Mouse (Mus musculus) hindbrain, embryonic 16.5 days (tissue): ENCODE data around the gene 2310009B15Rik. TPM values are rescaled to one million over a fixed set of nuclear protein-coding genes. Genes with fewer than 3 reads are reported as not detected.
A peak's percentile ranks its signal among the peaks of the same experiment; 100 is the strongest.

Experiments used
- ATAC-seq: fragments of 200-750 bp; cut with Nextera tagmentation; 2 replicates; pipeline ENCODE4 v1.8.0; 2017; ENCODE audit warnings: moderate TSS enrichment, moderate library complexity
- H3K27ac ChIP-seq: fragments of 300-500 bp; sonication (generic); 2 replicates; pipeline ENCODE4 v1.5.1; 2014; ENCODE audit warnings: low read depth, mild to moderate bottlenecking, control low read depth, low read length, moderate library complexity
- H3K27me3 ChIP-seq: fragments of 300-500 bp; sonication (generic); replicated peaks from 2 replicates; pipeline ENCODE4 v1.6.1; 2014; ENCODE audit warnings: low read length; ENCODE audit not compliant: control insufficient read depth, insufficient read depth
- H3K36me3 ChIP-seq: fragments of 300-500 bp; sonication (generic); 2 replicates; pipeline ENCODE4 v1.6.1; 2014; ENCODE audit warnings: mild to moderate bottlenecking, low read length, moderate library complexity, mixed read lengths; ENCODE audit not compliant: control insufficient read depth, insufficient read depth
- H3K4me1 ChIP-seq: fragments of 300-500 bp; sonication (generic); 2 replicates; pipeline ENCODE4 v1.6.1; 2014; ENCODE audit warnings: low read depth, low read length; ENCODE audit not compliant: control insufficient read depth, insufficient read depth
- H3K4me2 ChIP-seq: fragments of 300-500 bp; sonication (generic); 2 replicates; pipeline ENCODE4 v1.6.1; 2014; ENCODE audit warnings: mild to moderate bottlenecking, low read length, control low read depth, moderate library complexity
- H3K4me3 ChIP-seq: fragments of 300-500 bp; sonication (generic); 2 replicates; pipeline ENCODE4 v1.5.1; 2014; ENCODE audit warnings: mild to moderate bottlenecking, low read length, control low read depth, moderate library complexity
- H3K9ac ChIP-seq: fragments of 300-500 bp; sonication (generic); 2 replicates; pipeline ENCODE4 v1.6.1; 2014; ENCODE audit warnings: low read depth, mild to moderate bottlenecking, control low read depth, low read length, moderate library complexity
- H3K9me3 ChIP-seq: fragments of 300-500 bp; sonication (generic); 2 replicates; pipeline ENCODE4 v1.6.1; 2014; ENCODE audit warnings: mild to moderate bottlenecking, low read length, moderate library complexity; ENCODE audit not compliant: control insufficient read depth
- WGBS: fragments of 180-500 bp; shearing (Covaris S2); extraction: QIAGEN DNeasy Blood & Tissue Kit; methylation state at CpG from one replicate; pipeline ENCODE4 v1.1.7; 2014; 5-methylcytosine and 5-hydroxymethylcytosine counted together
- polyA plus RNA-seq: library from polyadenylated mRNA; unstranded; fragments of >200 nt; fragmentation: Nextera tagmentation; extraction: Ambion mirVana; gene quantifications from 2 replicates; pipeline ENCODE4 v1.2.1, GENCODE M21; 2015

2310009B15Rik gene
- polyA plus RNA-seq, 1 experiment from 2014 or later = 29.5 TPM

GRCm38 (mm10) chr1:138850823-138851222 lies 5.8 kb downstream of the 2310009B15Rik start:
- Histone ChIP-seq H3K9ac (no peak overlapping the region), H3K4me1 (peaks cover 15% of the 10 kb centered on the region), H3K4me3 (no peak overlapping the region), H3K27me3 (peaks cover 18% of the 10 kb centered on the region), H3K9me3 (no peaks in the 10 kb centered on the region), H3K36me3 (no peaks in the 10 kb centered on the region), H3K4me2 (no peak overlapping the region), H3K27ac (no peak overlapping the region)
- 100% methylated on average over 1 of the region's 1 CpGs for WGBS
- ATAC-seq = no peak

DNA sequence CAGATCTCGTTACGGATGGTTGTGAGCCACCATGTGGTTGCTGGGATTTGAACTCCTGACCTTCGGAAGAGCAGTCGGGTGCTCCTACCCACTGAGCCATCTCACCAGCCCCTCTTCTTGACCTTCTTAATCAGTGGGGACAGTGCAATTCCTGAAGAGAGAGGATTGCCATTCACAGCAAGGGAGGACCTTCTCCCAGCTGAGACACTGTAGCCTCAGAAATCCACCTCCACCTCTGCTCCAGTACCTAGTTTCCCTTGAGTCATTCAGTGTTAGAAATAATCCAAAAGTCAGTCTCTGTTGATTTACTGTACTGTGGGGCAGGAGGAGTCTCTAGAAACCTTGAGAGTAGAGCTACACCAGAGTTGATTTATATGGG lies 6.5 kb downstream of the 2310009B15Rik start:
- WGBS = 34% methylated on average over 2 of the region's 4 CpGs
- peaks cover 25% of the 10 kb centered on the region for H3K27me3 ChIP-seq
- H3K9ac ChIP-seq = no peak overlapping the region
- no peaks in the 10 kb centered on the region for H3K36me3 ChIP-seq
- H3K27ac ChIP-seq = no peak overlapping the region
- H3K9me3 ChIP-seq = no peaks in the 10 kb centered on the region
- H3K4me2 ChIP-seq = no peak overlapping the region
- no peak for ATAC-seq
- H3K4me3 ChIP-seq = no peak overlapping the region
- H3K4me1 ChIP-seq = peaks cover 15% of the 10 kb centered on the region

- Histone ChIP-seq H3K9me3 (no peaks in the 10 kb centered on the region), H3K4me3 (no peak overlapping the region), H3K36me3 (no peaks in the 10 kb centered on the region), H3K4me2 (no peak overlapping the region), H3K27ac (no peak overlapping the region), H3K4me1 (peaks cover 15% of the 10 kb centered on the region), H3K9ac (no peak overlapping the region), H3K27me3 (peaks cover 29% of the 10 kb centered on the region)
- WGBS = 7% methylated on average over 8 of the region's 8 CpGs
- no peak for ATAC-seq
Measured at GRCm38 (mm10) chr1:138849531-138850160, 7.0 kb downstream of the 2310009B15Rik start.

DNA sequence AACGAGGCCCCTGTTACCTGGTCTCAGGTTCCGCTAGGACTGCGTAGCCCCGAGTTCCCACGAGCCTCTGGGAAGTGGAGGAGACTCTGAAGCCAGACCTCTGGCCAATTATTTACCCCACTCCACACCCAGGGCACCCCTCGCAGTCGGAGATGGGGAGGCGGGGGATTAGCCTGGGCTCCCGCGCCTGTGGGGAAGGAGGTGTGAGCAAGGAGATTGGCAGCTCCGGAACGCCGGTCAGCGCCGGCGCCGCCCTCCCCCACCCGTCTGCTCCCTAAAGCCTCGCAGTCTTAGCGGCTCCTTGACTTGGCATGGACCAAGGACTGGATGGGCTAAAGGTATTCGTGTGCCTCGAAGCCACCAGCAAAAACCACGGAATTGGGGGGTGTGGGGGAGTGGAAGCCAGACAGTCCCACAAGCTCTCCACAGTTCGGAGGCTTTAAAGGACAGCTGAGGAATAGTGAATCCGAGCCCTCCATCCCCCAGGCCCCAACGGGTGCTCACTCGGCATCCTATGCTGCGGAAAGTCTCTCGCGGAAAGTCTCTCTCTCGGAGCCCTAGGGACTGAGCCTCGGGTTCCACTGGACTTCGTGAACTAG lies 8.0 kb downstream of the 2310009B15Rik start, which contains the start of gene Lhx9:
TSS of gene Lhx9 (minus strand) at position 67 of the 599 bp plus-strand sequence.
- H3K4me1 ChIP-seq = peaks cover 16% of the 10 kb centered on the region
- peak within 1 kb of the TSS; percentile 41 for H3K4me3 ChIP-seq
- H3K36me3 ChIP-seq = no peaks in the 10 kb centered on the region
- H3K9ac ChIP-seq = peak within 1 kb of the TSS; percentile 31
- peak within 1 kb of the TSS; percentile 64 for H3K4me2 ChIP-seq
- peak within 1 kb of the TSS; percentile 59 for H3K27ac ChIP-seq
- ATAC-seq = peak; percentile 35; the same call in 1 of the 2 replicates
- peaks cover 34% of the 10 kb centered on the region for H3K27me3 ChIP-seq
- WGBS = under 1% methylated on average over 33 of the region's 33 CpGs
- no peaks in the 10 kb centered on the region for H3K9me3 ChIP-seq

GRCm38 (mm10) chr1:138848026-138848425 lies 8.6 kb downstream of the 2310009B15Rik start:
- peak; percentile 29; the same call in 1 of the 2 replicates for ATAC-seq
- Histone ChIP-seq H3K27ac (peak overlapping the region; percentile 59), H3K9me3 (no peaks in the 10 kb centered on the region), H3K4me2 (peak overlapping the region; percentile 64), H3K27me3 (peaks cover 34% of the 10 kb centered on the region), H3K4me1 (peaks cover 18% of the 10 kb centered on the region), H3K4me3 (peak overlapping the region; percentile 41), H3K9ac (peak overlapping the region; percentile 31), H3K36me3 (no peaks in the 10 kb centered on the region)
- WGBS = under 1% methylated on average over 16 of the region's 16 CpGs

DNA sequence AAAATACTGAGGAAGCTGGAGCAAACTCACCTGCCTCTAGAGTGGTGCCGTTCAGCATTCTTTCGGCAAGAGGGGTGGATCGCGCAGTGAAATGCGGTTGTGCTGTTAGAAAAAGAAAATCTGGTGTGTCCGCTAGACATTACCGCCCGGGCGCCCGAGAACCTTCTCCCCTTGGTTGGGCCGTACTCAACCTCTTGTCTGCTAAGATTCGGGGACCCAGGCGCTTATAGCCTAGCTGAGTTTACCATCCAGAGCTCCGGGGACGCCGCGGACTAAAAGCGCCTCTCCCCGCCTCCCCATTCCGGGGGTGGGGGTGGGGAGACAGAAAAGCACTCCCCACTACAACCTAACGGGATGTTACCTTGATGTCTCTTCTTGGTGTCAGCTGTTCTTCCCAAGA lies 9.5 kb downstream of the 2310009B15Rik start:
- no peak overlapping the region for H3K9ac ChIP-seq
- peak overlapping the region; percentile 33 for H3K4me2 ChIP-seq
- H3K27ac ChIP-seq = 0 out of 2 replicates have a peak overlapping the region, but pooled peaks have one; percentile 34
- under 1% methylated on average over 21 of the region's 21 CpGs for WGBS
- no peak for ATAC-seq
- peaks cover 34% of the 10 kb centered on the region for H3K27me3 ChIP-seq
- no peaks in the 10 kb centered on the region for H3K36me3 ChIP-seq
- H3K4me3 ChIP-seq = peak overlapping the region; percentile 25
- no peaks in the 10 kb centered on the region for H3K9me3 ChIP-seq
- H3K4me1 ChIP-seq = peaks cover 18% of the 10 kb centered on the region

DNA sequence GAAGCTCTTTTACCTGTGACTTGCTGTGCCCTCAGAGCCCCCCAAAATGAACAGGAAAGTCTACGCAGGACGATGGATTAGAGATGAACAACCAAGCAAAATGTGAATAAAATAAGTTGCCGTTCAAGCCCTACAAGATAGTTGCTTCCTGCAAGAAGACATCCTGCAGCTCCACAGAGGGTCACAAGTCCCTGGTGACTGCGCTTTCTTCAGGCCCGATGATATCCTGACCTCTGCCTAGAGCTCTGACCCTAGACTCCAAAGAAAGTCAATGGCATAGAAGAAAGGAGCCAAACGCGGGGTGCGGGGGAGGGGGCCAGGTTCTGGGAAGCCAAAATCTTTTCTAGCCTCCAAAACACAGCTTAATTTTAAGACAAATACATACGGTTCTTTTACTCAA lies 10.1 kb downstream of the 2310009B15Rik start:
- Histone ChIP-seq H3K27ac (no peak overlapping the region), H3K9ac (no peak overlapping the region; the same call in 1 of the 2 replicates), H3K9me3 (no peaks in the 10 kb centered on the region), H3K36me3 (no peaks in the 10 kb centered on the region), H3K4me1 (peaks cover 21% of the 10 kb centered on the region), H3K4me2 (0 out of 2 replicates have a peak overlapping the region, but pooled peaks have one; percentile 11), H3K27me3 (peaks cover 34% of the 10 kb centered on the region), H3K4me3 (peak overlapping the region; percentile 25)
- 7% methylated on average over 9 of the region's 9 CpGs for WGBS
- no peak for ATAC-seq

- Histone ChIP-seq H3K4me2 (peak overlapping the region; percentile 11; the same call in 1 of the 2 replicates), H3K27ac (no peak overlapping the region), H3K27me3 (peaks cover 34% of the 10 kb centered on the region), H3K9me3 (no peaks in the 10 kb centered on the region), H3K4me1 (peaks cover 23% of the 10 kb centered on the region), H3K9ac (no peak overlapping the region), H3K36me3 (no peaks in the 10 kb centered on the region), H3K4me3 (peak overlapping the region; percentile 25)
- WGBS = 5% methylated on average over 12 of the region's 12 CpGs
- no peak for ATAC-seq
Measured at GRCm38 (mm10) chr1:138846131-138846530, 10.5 kb downstream of the 2310009B15Rik start.

- Histone ChIP-seq H3K36me3 (no peaks in the 10 kb centered on the region), H3K4me3 (peak overlapping the region; percentile 25; the same call in 1 of the 2 replicates), H3K9me3 (no peaks in the 10 kb centered on the region), H3K27ac (no peak overlapping the region), H3K4me2 (peak overlapping the region; percentile 16; the same call in 1 of the 2 replicates), H3K9ac (no peak overlapping the region), H3K4me1 (peaks cover 24% of the 10 kb centered on the region), H3K27me3 (peaks cover 31% of the 10 kb centered on the region)
- no peak for ATAC-seq
- 15% methylated on average over 3 of the region's 3 CpGs for WGBS
Measured at GRCm38 (mm10) chr1:138845481-138845880, 11.2 kb downstream of the 2310009B15Rik start.
